Mouse (Mus musculus) WW6 (cell line): ENCODE results near the gene Dmrta2.

Experiments used
- DNase-seq: peaks from one replicate; pipeline ENCODE4 v3.0.0-alpha.2; 2013; ENCODE audit warnings: low read depth, low spot score

The Dmrta2 gene

GRCm38 (mm10) chr4:110021956-110022625, 44.2 kb downstream of the Dmrta2 start:
- DNase-seq = peak; percentile 72

DNA sequence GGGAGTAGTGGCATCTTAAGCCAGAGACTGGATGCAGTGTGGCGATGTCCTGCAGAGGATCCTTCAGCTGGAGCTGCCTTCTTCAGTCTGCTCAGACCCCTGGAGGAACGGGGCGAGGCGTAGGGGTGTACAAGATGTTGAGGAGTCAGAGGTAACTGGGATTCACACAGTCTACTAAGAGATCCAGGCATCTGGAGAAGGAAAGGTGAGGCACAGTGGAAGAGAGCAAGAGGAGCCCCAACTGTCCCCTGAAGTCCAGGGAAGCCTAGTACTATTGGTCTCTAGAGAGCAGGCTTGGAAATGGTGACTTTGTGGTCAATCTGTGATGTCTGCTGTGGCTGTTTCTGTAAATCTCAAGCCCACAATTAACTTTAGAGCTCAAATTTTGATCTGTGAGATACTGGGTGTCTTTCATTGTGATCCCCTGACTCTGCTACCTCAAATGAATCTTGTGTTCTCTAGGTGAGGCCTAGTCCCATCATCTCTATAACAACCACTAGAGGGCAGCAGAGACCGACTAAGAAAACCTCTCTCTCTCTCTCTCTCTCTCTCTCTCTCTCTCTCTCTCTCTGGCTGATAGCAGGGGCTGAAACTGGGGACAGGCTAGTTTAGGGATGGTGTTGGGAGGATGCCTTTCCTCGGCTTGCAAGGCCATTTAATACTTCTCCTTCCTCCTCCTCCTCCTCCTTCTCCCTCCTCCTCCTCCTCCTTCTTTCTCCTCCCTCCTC, 50.8 kb downstream of the Dmrta2 start:
- DNase-seq = no peak

- DNase-seq = no peak
Observed at GRCm38 (mm10) chr4:110029446-110029845, 51.6 kb downstream of the Dmrta2 start.
